Mouse (Mus musculus) CD8-positive naive resting alpha-beta T cell, adult 2 months (primary cell): ENCODE data around the gene Tfap2a.
A peak's percentile ranks its signal among the peaks of the same experiment; 100 is the strongest.

ENCODE experiments used
- DNase-seq, 2 experiments: peaks; one replicate each; pipeline ENCODE4 v3.0.0; 2022; ENCODE audit warnings: low read depth in 2 of 2, low spot score in 2 of 2

Tfap2a gene

DNA sequence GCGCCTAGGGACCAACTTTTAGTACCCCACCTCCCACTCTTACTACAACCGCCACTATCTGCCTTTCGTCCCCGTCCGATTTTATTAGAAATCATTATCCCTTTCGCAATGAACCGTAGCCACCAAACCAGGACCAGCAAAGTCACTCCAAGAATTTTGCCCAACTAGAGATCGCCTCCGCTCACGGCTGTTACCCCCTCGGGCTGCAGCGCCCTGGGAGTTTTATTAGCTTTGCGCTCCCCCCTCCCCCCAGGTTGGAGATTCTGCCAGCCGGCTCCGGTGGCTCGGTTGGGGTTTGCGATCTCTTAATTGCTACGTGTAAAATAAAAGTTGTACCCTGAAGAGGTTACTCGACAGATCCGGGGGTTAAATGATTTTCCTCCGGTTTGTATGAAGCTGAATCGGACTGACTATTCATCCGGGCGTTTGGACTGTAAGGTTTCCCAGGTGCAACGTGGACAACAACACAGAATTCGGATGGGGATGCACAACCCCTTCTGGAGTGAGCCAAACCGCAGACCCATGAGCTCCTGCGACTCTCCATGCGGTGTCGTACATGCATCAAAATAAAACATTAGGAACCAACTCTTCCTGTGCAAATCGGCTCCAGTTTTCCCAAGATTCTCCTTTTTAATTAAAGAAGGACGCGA, 3.7 kb downstream of the Tfap2a start:
- DNase-seq, result no peak

GRCm38 (mm10) chr13:40733542-40734151, 4.5 kb downstream of the Tfap2a start:
- DNase-seq, result no peak

GRCm38 (mm10) chr13:40732816-40733541, 5.2 kb downstream of the Tfap2a start:
- no peak for DNase-seq

- DNase-seq, result no peak
Observed at GRCm38 (mm10) chr13:40732085-40732484, 6.1 kb downstream of the Tfap2a start.

DNA sequence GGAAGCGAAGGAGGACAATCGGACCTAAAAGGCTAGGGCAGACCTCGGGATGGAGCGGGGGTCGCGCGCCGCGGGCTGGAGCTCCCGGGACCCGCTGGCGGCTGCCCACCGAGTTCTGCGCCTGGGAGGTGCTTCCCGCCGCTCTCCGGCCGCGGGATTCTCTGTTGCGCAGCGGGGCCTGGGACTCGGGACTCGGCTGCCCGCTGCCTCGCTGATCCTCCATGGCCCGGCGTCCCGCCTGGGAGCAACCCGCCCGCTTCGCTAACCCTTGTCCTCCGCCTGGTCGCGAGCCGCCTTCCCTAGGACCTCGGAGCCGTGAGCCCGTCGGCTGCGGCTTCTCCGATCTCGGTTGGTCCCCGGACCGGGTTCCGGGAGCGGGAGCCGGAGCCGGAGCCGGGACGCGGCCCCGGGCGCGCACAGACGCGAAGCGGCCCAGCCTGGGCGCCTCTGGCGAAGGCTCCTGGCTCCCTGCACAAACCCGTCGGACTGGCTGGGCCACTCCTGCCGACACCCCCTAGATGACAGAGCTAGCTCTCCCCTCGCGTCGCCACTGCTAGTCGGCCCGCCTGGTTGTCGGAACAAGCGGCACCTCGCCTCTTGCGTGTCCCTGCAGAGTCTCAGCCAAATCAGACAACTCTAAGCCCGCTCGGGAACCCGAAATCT, 6.9 kb downstream of the Tfap2a start:
- no peak for DNase-seq

GRCm38 (mm10) chr13:40730651-40731178, 7.5 kb downstream of the Tfap2a start:
- DNase-seq, result peak in 1 of 2 experiments; percentile 18

DNA sequence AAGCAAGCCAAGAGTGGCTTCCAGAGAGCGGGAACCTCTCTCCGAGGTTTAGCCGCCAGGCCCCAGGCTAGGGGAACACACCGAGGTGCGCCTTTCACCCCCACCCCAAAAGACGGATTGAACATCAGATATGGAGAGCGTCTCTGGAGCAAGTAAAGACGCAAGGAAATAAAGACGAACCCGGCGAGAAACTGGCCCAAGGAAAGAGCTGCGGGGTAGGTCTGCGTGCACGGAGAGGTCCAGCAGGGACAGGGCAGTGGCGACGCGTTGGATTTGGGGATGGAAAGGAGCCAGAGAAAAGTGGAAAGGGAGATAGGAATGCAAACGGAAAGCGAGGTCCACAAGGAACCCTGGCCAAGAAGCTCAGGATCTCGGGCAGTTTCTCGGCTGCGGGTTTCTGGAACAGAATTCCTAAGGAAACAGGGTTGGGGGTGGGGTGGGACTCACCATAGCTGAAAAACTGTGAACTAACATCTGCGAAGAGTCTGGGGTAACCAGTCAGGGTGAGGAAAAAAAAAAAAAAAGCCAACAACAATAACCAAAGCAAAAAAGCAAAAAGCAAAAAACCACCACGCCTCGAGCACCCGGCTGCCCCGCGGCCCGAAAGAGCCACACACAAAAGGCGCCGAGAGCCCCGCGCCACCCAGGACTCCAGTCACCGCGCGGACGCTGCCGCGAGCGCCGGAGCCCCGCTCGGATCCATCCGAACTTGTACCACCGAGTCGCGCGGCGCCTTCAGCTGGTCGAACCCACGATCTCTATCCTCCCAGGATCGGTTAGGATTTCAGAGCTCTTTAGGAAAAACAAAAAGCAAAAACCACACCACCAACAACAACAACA, 8.4 kb downstream of the Tfap2a start:
- no peak for DNase-seq

DNA sequence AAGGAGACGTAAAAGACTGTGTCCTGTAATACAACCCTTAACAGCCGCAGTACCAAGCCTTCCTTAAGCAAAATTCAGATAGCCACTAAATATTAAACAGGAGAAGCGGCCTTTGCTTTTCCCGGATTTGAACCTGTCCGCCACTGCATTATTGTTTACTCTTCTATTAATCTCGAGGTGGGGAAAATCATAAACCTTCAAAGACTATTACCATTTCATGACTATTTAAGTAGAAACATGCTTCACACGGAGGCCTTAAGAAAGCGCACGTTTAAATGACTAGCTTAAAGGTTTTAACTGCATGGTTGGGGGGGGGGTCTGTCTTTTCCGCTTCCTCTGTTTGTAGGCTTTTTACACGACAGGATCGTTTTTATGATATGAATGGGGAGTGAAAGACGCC, 9.1 kb downstream of the Tfap2a start:
- no peak for DNase-seq

DNA sequence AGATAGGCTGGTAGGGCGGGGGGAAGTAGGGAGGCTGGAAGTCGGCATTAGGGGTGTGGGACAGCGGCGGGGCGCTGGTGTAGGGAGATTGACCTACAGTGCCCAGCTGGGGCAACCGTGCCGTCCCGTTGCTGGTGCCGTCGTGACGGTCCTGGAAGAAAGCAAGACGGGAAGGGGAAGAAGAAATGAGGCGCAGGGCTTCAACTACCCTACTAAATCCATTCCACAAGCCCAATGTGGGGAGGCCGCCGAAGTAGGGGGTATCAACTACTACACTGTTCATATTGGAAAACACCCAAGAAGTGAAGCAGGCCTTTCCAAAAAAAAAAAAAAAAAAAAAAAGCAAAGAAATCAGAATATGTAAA, 9.6 kb downstream of the Tfap2a start:
- DNase-seq, result no peak

GRCm38 (mm10) chr13:40727731-40728625, 10.2 kb downstream of the Tfap2a start:
- no peak for DNase-seq

GRCm38 (mm10) chr13:40725924-40726323, 12.3 kb downstream of the Tfap2a start:
- no peak for DNase-seq

GRCm38 (mm10) chr13:40723598-40723920, 14.6 kb downstream of the Tfap2a start:
- DNase-seq, result no peak

GRCm38 (mm10) chr13:40722741-40723597, 15.2 kb downstream of the Tfap2a start:
- peak; percentile 75 to 78 for DNase-seq

GRCm38 (mm10) chr13:40719741-40720082, 18.5 kb downstream of the Tfap2a start:
- DNase-seq, result no peak

DNA sequence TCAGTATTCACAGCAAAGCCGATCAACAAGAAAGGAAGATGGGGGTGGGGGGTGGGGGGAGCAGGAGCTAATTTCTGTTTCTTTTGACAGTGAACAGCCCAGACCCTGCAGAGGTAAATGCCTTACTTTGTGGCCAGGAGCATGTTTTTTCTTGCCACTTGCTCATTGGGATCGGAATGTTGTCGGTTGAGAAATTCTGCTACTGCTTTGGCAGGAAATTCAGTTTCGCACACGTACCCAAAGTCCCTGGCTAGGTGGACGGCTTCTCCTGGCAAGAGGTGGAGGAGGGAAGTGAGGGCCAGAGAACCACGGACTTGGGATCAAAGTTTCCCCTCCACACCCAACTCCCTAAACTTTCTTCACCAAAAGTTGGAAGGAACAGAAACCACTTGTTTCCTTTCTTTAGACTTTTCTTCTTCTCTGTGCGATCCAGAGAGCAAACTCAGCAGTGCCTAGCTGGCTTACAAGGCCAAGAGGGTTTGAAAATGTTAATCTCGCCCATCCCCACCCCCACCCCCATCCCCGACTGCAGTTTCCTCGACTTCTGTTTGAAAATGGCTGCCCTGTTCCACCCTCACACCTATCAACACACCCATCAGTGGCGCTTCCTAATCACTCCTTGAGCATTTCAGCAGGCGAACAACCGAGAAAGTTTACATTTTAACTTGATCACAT, 19.0 kb downstream of the Tfap2a start:
- no peak for DNase-seq

GRCm38 (mm10) chr13:40716771-40717716, 21.1 kb downstream of the Tfap2a start:
- no peak for DNase-seq

GRCm38 (mm10) chr13:40714531-40714930, 23.6 kb downstream of the Tfap2a start:
- no peak for DNase-seq
